Mouse (Mus musculus) myocyte (in vitro differentiated cells): ENCODE results near the gene Copg1.

Source experiments
- CEBPB ChIP-seq: IDR thresholded peaks from 2 replicates; pipeline ENCODE4 v1.6.1; 2011; ENCODE audit warnings: mild to moderate bottlenecking, moderate library complexity; ENCODE audit not compliant: poor library complexity, insufficient read depth, severe bottlenecking
- E2F4 ChIP-seq: IDR thresholded peaks from one replicate; pipeline ENCODE4 v1.6.1; 2011; ENCODE audit warnings: mild to moderate bottlenecking, control low read depth, moderate library complexity; ENCODE audit not compliant: insufficient read depth
- MAX ChIP-seq: IDR thresholded peaks from one replicate; pipeline ENCODE4 v1.6.1; 2011; ENCODE audit warnings: low read depth, mild to moderate bottlenecking, control low read depth
- MYOD1 ChIP-seq, 3 experiments: IDR thresholded peaks; one replicate each; pipeline ENCODE4 v1.6.1; 2011; ENCODE audit warnings: control low read depth in 2 of 3, low read depth in 2 of 3, mild to moderate bottlenecking in 2 of 3, moderate library complexity in 1 of 3; ENCODE audit not compliant: insufficient read length in 2 of 3, control insufficient read depth in 1 of 3
- MYOG ChIP-seq, 3 experiments: IDR thresholded peaks; one replicate each; pipeline ENCODE4 v1.6.1; 2011; ENCODE audit warnings: control low read depth in 2 of 3, low read depth in 2 of 3, mild to moderate bottlenecking in 2 of 3; ENCODE audit not compliant: insufficient read length in 2 of 3, control insufficient read depth in 1 of 3, insufficient read depth in 1 of 3
- POLR2A ChIP-seq: IDR thresholded peaks from one replicate; pipeline ENCODE4 v1.6.1; 2011; ENCODE audit warnings: low read depth, mild to moderate bottlenecking, control low read depth, moderate library complexity; ENCODE audit not compliant: insufficient read length
- POLR2AphosphoS2 ChIP-seq: IDR thresholded peaks from one replicate; pipeline ENCODE4 v1.6.1; 2011; ENCODE audit warnings: low read depth, control low read depth; ENCODE audit not compliant: insufficient read length
- REST ChIP-seq: IDR thresholded peaks from one replicate; pipeline ENCODE4 v1.6.1; 2011; ENCODE audit warnings: mild to moderate bottlenecking, control low read depth, moderate library complexity; ENCODE audit not compliant: insufficient read depth, insufficient read length
- SRF ChIP-seq: IDR thresholded peaks from one replicate; pipeline ENCODE4 v1.6.1; 2011; ENCODE audit warnings: low read depth; ENCODE audit not compliant: control insufficient read depth, insufficient read length
- TCF12 ChIP-seq: IDR thresholded peaks from one replicate; pipeline ENCODE4 v1.6.1; 2011; ENCODE audit warnings: mild to moderate bottlenecking, control low read depth; ENCODE audit not compliant: poor library complexity, insufficient read depth, severe bottlenecking
- USF1 ChIP-seq: IDR thresholded peaks from one replicate; pipeline ENCODE4 v1.6.1; 2011; ENCODE audit warnings: low read depth, mild to moderate bottlenecking, control low read depth, moderate library complexity

- TF ChIP-seq POLR2A = no peak
- TF ChIP-seq MYOG (IDR thresholded peaks at IDR 0.05; ENCODE audit: control insufficient read depth in 1 of 3, insufficient read depth in 1 of 3, insufficient read length in 2 of 3, low read depth in 2 of 3) = no peak
- no peak for TF ChIP-seq MYOD1 (IDR thresholded peaks at IDR 0.05; ENCODE audit: control insufficient read depth in 1 of 3, insufficient read length in 2 of 3, low read depth in 2 of 3)
- TF ChIP-seq USF1 = no peak
- no peak for TF ChIP-seq E2F4
- TF ChIP-seq CEBPB = no peak
- no peak for TF ChIP-seq POLR2AphosphoS2
- no peak for TF ChIP-seq MAX
- no peak for TF ChIP-seq TCF12
- no peak for TF ChIP-seq SRF
- TF ChIP-seq REST = no peak
Observed at GRCm38 (mm10) chr6:87853446-87853845, 34.2 kb upstream of the Copg1 start.
